Mouse (Mus musculus) T-helper 2 cell (primary cell): Measurements from ENCODE around the gene Map4.

ENCODE experiments used
- in situ Hi-C: fragments of 300-600 bp; cut with MboI, MseI; formaldehyde crosslinking; loops from one replicate; pipeline ENCODE4 v1.15.1; 2025; ENCODE audit warnings: high pct_unique_total_duplicates

Gene Map4

GRCm38 (mm10) chr9:110062861-110063260 is 131.6 kb downstream of the Map4 start:
- in situ Hi-C loops: no loop called here

DNA sequence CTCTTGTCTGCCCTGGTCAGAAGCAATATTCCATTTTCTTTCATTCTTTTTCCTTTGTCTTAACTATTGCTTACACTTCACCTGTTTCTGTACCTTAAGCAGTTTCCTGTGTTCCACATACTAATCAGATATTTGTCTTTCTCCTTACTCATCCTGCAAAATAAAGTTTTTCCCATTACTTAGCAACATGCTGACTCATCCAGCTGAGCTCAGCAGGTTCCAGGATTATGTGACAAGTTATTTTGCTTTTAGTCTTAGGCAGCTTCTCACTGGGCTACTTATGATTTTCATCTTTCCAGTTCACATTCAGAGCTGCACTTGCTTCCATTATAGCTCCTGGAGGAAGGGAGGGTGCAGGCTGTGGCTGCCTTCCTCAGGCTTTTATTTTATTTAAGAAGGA is 133.4 kb downstream of the Map4 start:
- in situ Hi-C loops: no loop called here

- in situ Hi-C loops: no loop called here
These were observed 137.5 kb downstream of the Map4 start for GRCm38 (mm10) chr9:110068745-110069144.

GRCm38 (mm10) chr9:110070358-110070757 is 139.1 kb downstream of the Map4 start:
- in situ Hi-C loops: loop anchor here (5.0 kb wide), 1 partner anchor 178 kb away; no protein-coding TSS in a partner anchor

- in situ Hi-C loops: loop anchor here (5.0 kb wide), 1 partner anchor 179 kb away; no protein-coding TSS in a partner anchor
These were observed 139.8 kb downstream of the Map4 start for GRCm38 (mm10) chr9:110071011-110071410.

- in situ Hi-C loops: loop anchor here (5.0 kb wide), 1 partner anchor 180 kb away; no protein-coding TSS in a partner anchor
These were observed 140.6 kb downstream of the Map4 start for GRCm38 (mm10) chr9:110071843-110072242.

GRCm38 (mm10) chr9:110076468-110076867 is 145.2 kb downstream of the Map4 start:
- in situ Hi-C loops: loop anchor here (25.0 kb wide), 1 partner anchor 1114 kb away; the partner anchor contains the start of gene Col7a1

DNA sequence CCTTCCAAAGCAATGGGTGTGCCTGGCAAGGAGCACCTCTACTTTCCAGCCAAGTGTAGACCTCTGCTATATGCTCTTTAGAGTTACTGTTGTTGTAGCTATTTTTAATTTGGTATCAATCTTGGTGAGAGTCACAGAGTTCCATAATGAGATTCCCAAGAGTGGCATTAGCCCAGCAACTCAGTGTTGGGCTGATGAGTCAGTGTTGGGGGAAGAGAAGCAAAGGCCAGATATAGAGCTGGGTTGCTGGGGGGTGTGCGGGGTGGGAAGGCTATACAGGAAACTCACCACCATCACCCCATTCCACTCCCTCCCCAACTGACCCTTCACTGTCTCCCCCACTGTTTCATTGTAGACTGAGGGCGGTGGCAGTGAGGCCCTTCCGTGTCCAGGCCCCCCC is 149.8 kb downstream of the Map4 start:
- in situ Hi-C loops: loop anchor here (25.0 kb wide), 1 partner anchor 1119 kb away; the partner anchor contains the start of gene Col7a1

- in situ Hi-C loops: loop anchor here (25.0 kb wide), 1 partner anchor 1122 kb away; the partner anchor contains the start of gene Col7a1
These were observed 153.1 kb downstream of the Map4 start for GRCm38 (mm10) chr9:110084201-110084964.

GRCm38 (mm10) chr9:110085693-110086092 is 154.4 kb downstream of the Map4 start:
- in situ Hi-C loops: loop anchor here (25.0 kb wide), 1 partner anchor 1123 kb away; the partner anchor contains the start of gene Col7a1

DNA sequence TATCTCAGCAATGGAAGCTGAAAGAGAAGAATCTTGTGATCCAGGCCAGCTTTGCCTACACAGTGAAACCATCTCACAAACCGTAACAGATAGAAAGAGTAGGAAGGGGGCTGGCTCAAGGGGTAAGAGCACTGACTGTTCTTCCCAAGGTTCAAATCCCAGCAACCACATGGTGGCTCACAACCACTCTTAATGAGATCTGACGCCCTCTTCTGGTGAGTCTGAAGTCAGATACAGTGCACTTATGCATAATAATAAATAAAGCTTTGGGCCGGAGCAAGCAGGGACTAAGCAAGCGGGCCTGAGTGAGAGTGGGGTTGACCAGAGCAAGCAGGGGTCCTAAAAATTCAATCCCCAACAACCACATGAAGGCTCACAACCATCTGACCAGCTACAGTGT is 162.0 kb downstream of the Map4 start:
- in situ Hi-C loops: loop anchor here (25.0 kb wide), 1 partner anchor 1131 kb away; the partner anchor contains the start of gene Col7a1

DNA sequence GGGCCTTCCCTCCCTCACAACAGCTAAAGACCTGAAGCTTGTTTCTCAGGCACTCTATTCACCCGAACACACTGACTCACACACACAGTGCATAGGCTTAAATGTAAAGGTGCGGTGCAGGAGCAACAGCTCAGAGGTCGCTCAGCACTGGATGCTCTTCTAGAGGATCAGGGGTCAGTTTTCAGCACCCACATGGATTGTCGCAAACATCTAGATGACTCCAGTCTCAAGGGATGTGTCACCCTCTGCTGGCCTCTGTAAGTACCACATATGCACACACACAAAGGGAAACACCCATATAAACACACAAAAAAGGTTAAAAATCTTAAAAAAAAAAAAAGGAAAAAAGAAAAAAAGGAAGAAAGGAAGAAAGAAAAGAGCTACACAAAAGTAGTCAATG is 163.5 kb downstream of the Map4 start:
- in situ Hi-C loops: loop anchor here (25.0 kb wide), 1 partner anchor 1132 kb away; the partner anchor contains the start of gene Col7a1

DNA sequence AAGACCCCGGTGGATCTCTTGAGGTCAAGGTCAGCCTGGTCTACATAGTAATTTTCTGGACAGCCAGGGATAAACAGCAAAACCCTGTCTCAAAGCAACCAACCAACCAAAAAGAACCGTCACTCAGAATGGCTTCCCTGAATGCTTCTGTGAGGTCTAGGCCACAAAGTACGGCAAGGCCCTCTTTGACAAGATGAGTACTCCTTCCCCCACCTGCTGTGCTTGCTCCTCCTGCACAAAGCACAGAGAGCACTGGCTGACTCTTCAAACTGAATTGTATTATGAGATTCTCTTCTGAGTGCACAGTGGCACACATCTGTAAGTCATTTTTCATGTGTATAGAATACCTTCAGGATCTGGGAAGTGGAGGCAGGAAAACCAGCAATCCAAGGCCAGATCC is 166.5 kb downstream of the Map4 start:
- in situ Hi-C loops: loop anchor here (25.0 kb wide), 1 partner anchor 1135 kb away; the partner anchor contains the start of gene Col7a1

DNA sequence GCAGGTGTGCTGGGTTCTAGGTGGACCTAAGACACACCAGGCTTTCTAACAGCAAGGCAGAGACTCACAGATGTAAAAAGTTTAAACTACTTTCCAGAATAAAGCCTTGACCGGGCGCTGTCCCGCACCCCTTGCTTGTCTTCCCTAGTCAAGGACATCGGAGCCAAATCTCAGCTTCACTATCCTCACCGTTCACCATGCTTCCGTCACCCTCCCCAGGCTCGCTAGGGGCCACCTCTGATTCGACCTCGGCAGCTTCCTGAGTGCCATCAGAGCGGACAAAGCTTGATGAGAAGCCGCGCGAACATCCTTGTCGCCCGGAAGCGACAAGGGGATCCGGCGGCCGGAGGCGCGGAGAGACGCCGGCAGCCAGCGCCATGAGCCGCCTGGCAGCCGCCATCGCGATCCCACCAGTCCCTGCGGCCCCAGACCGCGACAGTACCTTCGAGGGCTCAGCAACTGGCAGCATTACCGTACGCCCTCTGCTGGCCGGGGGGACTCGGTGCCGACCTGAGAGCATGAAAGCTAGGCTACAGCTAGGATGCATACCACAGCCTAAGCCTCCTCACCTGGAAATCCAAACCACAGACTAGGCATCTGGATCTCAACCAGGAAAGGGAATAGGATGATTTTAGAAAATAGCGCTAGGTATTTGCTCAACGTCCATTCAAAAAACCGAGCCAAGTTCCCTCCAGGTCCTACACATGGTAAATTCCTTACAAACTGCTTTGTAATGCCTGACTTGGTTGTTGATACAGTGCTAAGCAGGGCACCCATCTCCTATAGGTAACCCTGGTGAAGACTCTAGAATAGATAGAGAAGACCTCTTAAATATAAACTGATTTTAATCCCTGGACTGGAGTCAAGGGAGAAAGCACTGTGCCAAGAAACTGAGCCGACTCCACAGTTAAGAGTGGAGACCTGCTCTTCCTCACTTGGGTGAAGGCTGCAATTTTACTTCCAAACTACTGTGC is 169.7 kb downstream of the Map4 start:
- in situ Hi-C loops: no loop called here

DNA sequence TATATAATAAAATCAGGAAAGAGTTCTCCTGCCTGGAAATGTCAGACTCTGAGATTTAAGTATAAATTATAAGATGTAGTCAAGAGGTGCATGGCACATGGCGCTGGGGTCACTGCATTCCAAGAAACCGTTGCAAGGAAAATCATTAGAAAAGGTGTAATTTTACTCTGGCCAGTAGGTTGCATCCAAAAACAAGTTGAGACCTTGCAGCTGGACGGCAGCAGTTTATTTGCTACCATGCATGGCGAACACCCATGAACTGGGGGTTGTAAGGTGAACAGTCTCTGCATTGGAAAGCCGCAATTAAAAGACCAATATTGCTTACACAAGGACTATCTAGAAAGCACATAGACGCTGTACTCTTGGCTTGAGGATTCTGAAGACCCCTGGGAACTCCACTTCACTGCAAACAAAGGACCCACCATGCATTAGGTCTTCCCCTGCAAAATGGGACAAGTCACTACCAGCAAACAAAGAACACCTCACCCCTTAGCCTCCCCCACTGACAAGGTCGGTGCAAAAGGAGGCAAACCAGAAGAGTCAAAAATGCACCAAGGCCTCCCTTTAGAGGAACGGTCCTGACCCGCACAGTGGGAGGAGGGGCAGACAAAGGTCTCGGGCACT is 185.2 kb downstream of the Map4 start:
- in situ Hi-C loops: no loop called here

DNA sequence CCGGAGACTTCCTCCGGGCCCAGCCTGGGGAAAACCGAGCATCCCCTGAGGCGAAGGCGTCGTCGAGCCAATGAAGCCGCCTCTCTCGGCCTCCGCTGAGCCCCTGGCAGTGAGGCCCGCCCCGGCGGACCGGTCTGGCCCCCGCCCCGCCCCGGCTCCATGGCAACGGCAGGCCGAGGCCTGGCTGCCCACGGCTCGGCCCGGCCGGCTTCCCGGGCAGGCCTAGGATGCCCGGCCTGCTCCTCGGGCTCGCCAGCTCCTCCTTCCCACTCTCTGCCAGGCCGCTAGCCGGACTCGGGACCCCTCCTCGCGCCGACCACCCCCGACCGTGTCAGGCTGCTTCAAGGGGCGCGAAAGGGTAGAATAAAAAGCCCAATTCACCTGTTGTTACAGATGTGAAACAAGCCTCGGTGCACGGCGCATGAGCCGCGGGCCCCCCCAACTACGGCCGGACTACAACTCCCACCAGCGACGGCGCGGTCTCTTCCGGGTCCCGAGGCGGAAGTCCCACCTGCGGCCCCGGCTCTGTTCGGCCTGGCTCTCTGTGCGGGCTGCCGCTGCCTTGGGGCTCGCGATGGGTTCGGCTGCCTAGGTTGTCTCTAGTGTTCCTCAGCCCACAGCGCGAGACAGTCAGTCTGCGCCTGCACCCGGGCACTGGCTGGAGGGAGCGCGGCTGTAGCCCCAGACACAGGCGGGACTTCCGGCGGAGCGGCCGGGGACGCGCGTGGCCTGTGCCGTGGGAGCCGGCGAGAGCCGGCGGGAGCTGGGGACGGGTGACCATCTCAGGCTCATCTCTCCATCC is 185.9 kb downstream of the Map4 start, which contains the start of gene Smarcc1:
Gene Smarcc1 (plus strand): TSS at position 732 of the 802 bp plus-strand sequence.
- in situ Hi-C loops: no loop called here

- in situ Hi-C loops: no loop called here
These were observed 186.5 kb downstream of the Map4 start, which contains the start of gene Dhx30 for GRCm38 (mm10) chr9:110117779-110118139. TSS of gene Dhx30 (minus strand) at chr9:110117830.

DNA sequence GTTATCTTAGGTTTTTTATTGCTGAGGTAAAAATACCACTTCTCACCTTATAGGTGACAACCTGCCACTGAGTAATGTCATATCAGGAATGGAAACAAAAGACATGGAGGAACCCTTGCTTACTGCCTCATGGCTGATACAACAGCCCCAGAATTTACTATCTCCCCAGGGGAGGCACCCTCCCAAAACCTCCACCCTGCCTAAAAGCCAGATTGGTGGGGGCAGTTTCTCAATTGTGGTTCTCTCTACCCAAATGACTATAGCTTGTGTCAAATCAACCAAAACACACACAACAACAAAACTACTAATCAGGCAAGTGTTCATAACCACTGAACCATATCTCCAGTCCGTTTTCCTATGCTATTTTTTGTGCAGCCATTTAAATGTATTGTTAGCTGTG is 187.0 kb downstream of the Map4 start:
- in situ Hi-C loops: no loop called here

DNA sequence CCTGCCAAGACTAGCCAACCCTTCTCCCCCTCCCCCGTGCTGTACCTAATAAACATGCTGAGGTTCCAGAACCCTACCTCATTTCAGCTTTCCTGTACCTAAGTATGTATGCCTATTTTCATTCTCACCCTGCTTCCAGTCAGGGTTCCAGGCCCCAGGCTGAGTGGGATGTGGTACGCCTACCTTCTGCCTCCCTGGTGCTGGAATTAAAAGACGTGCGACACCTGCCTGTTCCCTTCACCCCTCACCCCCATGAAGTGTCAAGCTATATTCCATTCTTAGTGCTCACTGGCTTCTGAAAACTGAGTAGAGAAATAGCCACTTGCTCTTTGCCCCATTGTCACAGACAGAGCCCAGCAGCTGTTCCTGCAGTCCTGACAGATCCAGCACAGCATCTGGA is 190.2 kb downstream of the Map4 start:
- in situ Hi-C loops: no loop called here

DNA sequence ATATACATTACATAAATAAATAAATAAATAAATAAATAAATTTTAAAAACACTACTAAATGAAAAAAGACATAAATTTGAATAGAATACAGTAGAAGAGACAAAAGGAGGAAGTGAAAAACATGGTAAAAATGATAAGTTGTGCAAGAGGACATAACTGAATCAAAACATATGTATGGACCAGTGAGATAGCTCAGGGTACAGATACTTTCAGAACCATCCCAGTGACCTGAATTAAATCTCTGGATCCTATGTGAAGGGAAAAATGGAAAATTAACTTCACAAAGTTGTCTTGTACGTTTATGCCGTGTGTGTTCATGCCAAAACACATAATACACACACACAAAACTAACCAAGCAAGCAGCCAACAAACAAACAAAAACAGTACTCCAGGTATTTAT is 192.1 kb downstream of the Map4 start:
- in situ Hi-C loops: no loop called here
